Mouse (Mus musculus) limb, embryonic 10.5 days (tissue): ENCODE data around the gene Frrs1l. TPM values are rescaled to one million over a fixed set of nuclear protein-coding genes. Genes with fewer than 3 reads are reported as not detected.
A peak's percentile ranks its signal among the peaks of the same experiment; 100 is the strongest.

Experiments used
- DNase-seq: peaks from one replicate; pipeline ENCODE4 v3.0.0-alpha.2; 2017; ENCODE audit warnings: low spot score
- H3K27ac ChIP-seq: fragments of 300-500 bp; sonication (generic); 2 replicates; pipeline ENCODE4 v1.5.1; 2016; ENCODE audit warnings: mild to moderate bottlenecking
- H3K27me3 ChIP-seq: fragments of 300-500 bp; sonication (generic); 2 replicates; pipeline ENCODE4 v1.6.1; 2016; ENCODE audit warnings: low read depth, mild to moderate bottlenecking; ENCODE audit not compliant: poor library complexity, severe bottlenecking
- H3K36me3 ChIP-seq: fragments of 300-500 bp; sonication (generic); 2 replicates; pipeline ENCODE4 v1.6.1; 2016; ENCODE audit warnings: mild to moderate bottlenecking, moderate library complexity
- H3K4me1 ChIP-seq: fragments of 300-500 bp; sonication (generic); 2 replicates; pipeline ENCODE4 v1.6.1; 2016
- H3K4me3 ChIP-seq: fragments of 300-500 bp; sonication (generic); 2 replicates; pipeline ENCODE4 v1.5.1; 2016; ENCODE audit warnings: mild to moderate bottlenecking, moderate library complexity
- H3K9me3 ChIP-seq: fragments of 300-500 bp; sonication (generic); replicated peaks from 2 replicates; pipeline ENCODE4 v1.6.1; 2016; ENCODE audit warnings: mild to moderate bottlenecking
- WGBS: fragments of 180-500 bp; shearing (Covaris S2); methylation state at CpG from one replicate; pipeline ENCODE4 v1.1.7; 2016; 5-methylcytosine and 5-hydroxymethylcytosine counted together
- polyA plus RNA-seq: library from polyadenylated mRNA; unstranded; fragments of >200 nt; fragmentation: Nextera tagmentation; extraction: Ambion mirVana; gene quantifications from 2 replicates; pipeline ENCODE4 v1.2.1, GENCODE M21; 2016

Frrs1l gene
- polyA plus RNA-seq, 1 experiment from 2014 or later = 0.20 TPM

- H3K4me1 ChIP-seq = peaks cover 7% of the 10 kb centered on the region
- no peak for DNase-seq
- no peak overlapping the region for H3K4me3 ChIP-seq
- peaks cover 12% of the 10 kb centered on the region for H3K27me3 ChIP-seq
- no peaks in the 10 kb centered on the region for H3K36me3 ChIP-seq
- H3K9me3 ChIP-seq = no peaks in the 10 kb centered on the region
- H3K27ac ChIP-seq = no peak overlapping the region
- 49% methylated on average over 5 of the region's 5 CpGs for WGBS
Observed at GRCm38 (mm10) chr4:57010425-57010824, 20.2 kb upstream of the Frrs1l start.

- Histone ChIP-seq H3K4me1 (peaks cover 12% of the 10 kb centered on the region), H3K4me3 (no peak overlapping the region), H3K27me3 (peaks cover 16% of the 10 kb centered on the region), H3K9me3 (no peaks in the 10 kb centered on the region), H3K27ac (no peak overlapping the region), H3K36me3 (no peaks in the 10 kb centered on the region)
- WGBS = 65% methylated on average over 9 of the region's 9 CpGs
- DNase-seq = no peak
Observed at GRCm38 (mm10) chr4:57007717-57008116, 17.5 kb upstream of the Frrs1l start.

GRCm38 (mm10) chr4:57005011-57005410 lies 14.8 kb upstream of the Frrs1l start:
- DNase-seq = no peak
- no peak overlapping the region for H3K4me3 ChIP-seq
- no peak overlapping the region for H3K27ac ChIP-seq
- H3K9me3 ChIP-seq = no peaks in the 10 kb centered on the region
- 91% methylated on average over 8 of the region's 8 CpGs for WGBS
- no peaks in the 10 kb centered on the region for H3K36me3 ChIP-seq
- peaks cover 5% of the 10 kb centered on the region for H3K4me1 ChIP-seq
- H3K27me3 ChIP-seq = peaks cover 10% of the 10 kb centered on the region

- H3K27me3 ChIP-seq = 0 out of 2 replicates have a peak, but pooled peaks cover 4% of the 10 kb centered on the region
- H3K4me1 ChIP-seq = peaks cover 5% of the 10 kb centered on the region
- H3K36me3 ChIP-seq = no peaks in the 10 kb centered on the region
- no peak overlapping the region for H3K4me3 ChIP-seq
- H3K9me3 ChIP-seq = no peaks in the 10 kb centered on the region
- H3K27ac ChIP-seq = no peak overlapping the region
- WGBS = 80% methylated on average over 8 of the region's 8 CpGs
- DNase-seq = no peak
Observed at GRCm38 (mm10) chr4:57003886-57004285, 13.7 kb upstream of the Frrs1l start.

- H3K9me3 ChIP-seq = no peaks in the 10 kb centered on the region
- no peak overlapping the region for H3K27ac ChIP-seq
- 48% methylated on average over 3 of the region's 3 CpGs for WGBS
Observed at GRCm38 (mm10) chr4:57002751-57003150, 12.6 kb upstream of the Frrs1l start.

GRCm38 (mm10) chr4:57001437-57001836 lies 11.2 kb upstream of the Frrs1l start:
- Histone ChIP-seq H3K4me3 (no peak overlapping the region), H3K36me3 (no peaks in the 10 kb centered on the region), H3K27me3 (0 out of 2 replicates have a peak, but pooled peaks cover 4% of the 10 kb centered on the region), H3K27ac (no peak overlapping the region), H3K4me1 (peaks cover 5% of the 10 kb centered on the region), H3K9me3 (no peaks in the 10 kb centered on the region)
- DNase-seq = no peak
- 92% methylated on average over 2 of the region's 2 CpGs for WGBS

More at GRCm38 (mm10) chr4:57002751-57003150, 12.6 kb upstream of the Frrs1l start:
- H3K36me3 ChIP-seq = no peaks in the 10 kb centered on the region
- no peak overlapping the region for H3K4me3 ChIP-seq
- H3K4me1 ChIP-seq = peaks cover 5% of the 10 kb centered on the region
- 0 out of 2 replicates have a peak, but pooled peaks cover 4% of the 10 kb centered on the region for H3K27me3 ChIP-seq
- peak; percentile 35 for DNase-seq

- H3K4me3 ChIP-seq = no peak overlapping the region
- H3K27me3 ChIP-seq = peaks cover 51% of the 10 kb centered on the region
- no peaks in the 10 kb centered on the region for H3K9me3 ChIP-seq
- peaks cover 13% of the 10 kb centered on the region for H3K4me1 ChIP-seq
- H3K36me3 ChIP-seq = no peaks in the 10 kb centered on the region
- WGBS = 90% methylated on average over 7 of the region's 7 CpGs
- no peak overlapping the region for H3K27ac ChIP-seq
- no peak for DNase-seq
Observed at GRCm38 (mm10) chr4:56993331-56993730, 3.1 kb upstream of the Frrs1l start.

GRCm38 (mm10) chr4:56991951-56992350 lies 1.8 kb upstream of the Frrs1l start:
- H3K4me3 ChIP-seq = no peak overlapping the region
- H3K4me1 ChIP-seq = peaks cover 13% of the 10 kb centered on the region
- H3K9me3 ChIP-seq = no peaks in the 10 kb centered on the region
- peaks cover 64% of the 10 kb centered on the region for H3K27me3 ChIP-seq
- no peak for DNase-seq
- 81% methylated on average over 2 of the region's 2 CpGs for WGBS
- H3K27ac ChIP-seq = no peak overlapping the region
- H3K36me3 ChIP-seq = no peaks in the 10 kb centered on the region

- Histone ChIP-seq H3K4me1 (peaks cover 13% of the 10 kb centered on the region), H3K27ac (peak overlapping the region; percentile 78), H3K4me3 (peak overlapping the region; percentile 76), H3K36me3 (no peaks in the 10 kb centered on the region), H3K27me3 (peaks cover 66% of the 10 kb centered on the region), H3K9me3 (no peaks in the 10 kb centered on the region)
- DNase-seq = peak; percentile 53
- 3% methylated on average over 45 of the region's 45 CpGs for WGBS
Observed at GRCm38 (mm10) chr4:56989431-56990214, 568 bp downstream of the Frrs1l start.

- Histone ChIP-seq H3K36me3 (no peaks in the 10 kb centered on the region), H3K4me3 (no peak overlapping the region)
- 85% methylated on average over 7 of the region's 7 CpGs for WGBS
Observed at GRCm38 (mm10) chr4:56965586-56966179, 24.5 kb downstream of the Frrs1l start.

GRCm38 (mm10) chr4:56963687-56964086 lies 26.5 kb downstream of the Frrs1l start:
- WGBS = 88% methylated on average over 6 of the region's 6 CpGs
- Histone ChIP-seq H3K9me3 (no peaks in the 10 kb centered on the region), H3K4me3 (no peak overlapping the region), H3K36me3 (no peaks in the 10 kb centered on the region), H3K4me1 (no peaks in the 10 kb centered on the region), H3K27ac (no peak overlapping the region), H3K27me3 (no peaks in the 10 kb centered on the region)
- DNase-seq = no peak

More at GRCm38 (mm10) chr4:56965586-56966179, 24.5 kb downstream of the Frrs1l start:
- no peaks in the 10 kb centered on the region for H3K9me3 ChIP-seq
- H3K27ac ChIP-seq = no peak overlapping the region
- no peaks in the 10 kb centered on the region for H3K27me3 ChIP-seq
- H3K4me1 ChIP-seq = no peaks in the 10 kb centered on the region
- no peak for DNase-seq

- no peak for DNase-seq
- Histone ChIP-seq H3K27me3 (no peaks in the 10 kb centered on the region), H3K4me1 (0 out of 2 replicates have a peak, but pooled peaks cover 4% of the 10 kb centered on the region), H3K36me3 (no peaks in the 10 kb centered on the region), H3K9me3 (no peaks in the 10 kb centered on the region), H3K4me3 (no peak overlapping the region), H3K27ac (no peak overlapping the region)
- WGBS = 92% methylated on average over 12 of the region's 12 CpGs
Observed at GRCm38 (mm10) chr4:56961320-56961925, 28.8 kb downstream of the Frrs1l start.

- H3K36me3 ChIP-seq = no peaks in the 10 kb centered on the region
- H3K9me3 ChIP-seq = no peaks in the 10 kb centered on the region
- 71% methylated on average over 9 of the region's 9 CpGs for WGBS
- 0 out of 2 replicates have a peak, but pooled peaks cover 4% of the 10 kb centered on the region for H3K4me1 ChIP-seq
- H3K4me3 ChIP-seq = no peak overlapping the region
- no peak overlapping the region for H3K27ac ChIP-seq
- no peak for DNase-seq
- no peaks in the 10 kb centered on the region for H3K27me3 ChIP-seq
Observed at GRCm38 (mm10) chr4:56957518-56957917, 32.7 kb downstream of the Frrs1l start.
